Mouse (Mus musculus) bone marrow, adult 2 months (tissue): ENCODE measurements around the gene Pigu. TPM values are rescaled to one million over a fixed set of nuclear protein-coding genes. Genes with fewer than 3 reads are reported as not detected.

ENCODE experiments used
- H3K27ac ChIP-seq: fragments of 200-500 bp; 2 replicates; pipeline ENCODE4 v1.5.1; 2012; ENCODE audit warnings: low read depth, mild to moderate bottlenecking, control low read depth, inconsistent platforms, low read length; ENCODE audit not compliant: control insufficient read depth, poor library complexity, insufficient read depth
- H3K4me1 ChIP-seq: fragments of 200-500 bp; 2 replicates; pipeline ENCODE4 v1.6.1; 2011; ENCODE audit warnings: low read length; ENCODE audit not compliant: control insufficient read depth, insufficient read depth
- H3K4me3 ChIP-seq: fragments of 200-500 bp; replicated peaks from 2 replicates; pipeline ENCODE3; 2011; ENCODE audit warnings: mild to moderate bottlenecking, low read depth, low read length, control low read depth; ENCODE audit not compliant: control insufficient read depth
- CTCF ChIP-seq: fragments of 200-500 bp; IDR thresholded peaks from 2 replicates; pipeline ENCODE4 v1.5.1; 2011; ENCODE audit warnings: low read length, control low read depth; ENCODE audit not compliant: control insufficient read depth, insufficient read depth
- POLR2A ChIP-seq: fragments of 200-500 bp; IDR thresholded peaks from 2 replicates; pipeline ENCODE4 v1.6.1; 2011; ENCODE audit warnings: low read depth, mild to moderate bottlenecking, control low read depth, low read length, borderline replicate concordance; ENCODE audit not compliant: control insufficient read depth
- WGBS: fragments of 180-500 bp; shearing (Covaris S2); methylation state at CpG from one replicate; pipeline ENCODE4 v1.1.7; 2018; 5-methylcytosine and 5-hydroxymethylcytosine counted together
- polyA plus RNA-seq: library from polyadenylated mRNA; stranded (reverse); fragments of >200 nt; gene quantifications from 2 replicates; pipeline ENCODE4 v1.2.4, GENCODE M21; 2011; ENCODE audit warnings: low replicate concordance; ENCODE audit not compliant: missing spikeins, insufficient read depth, insufficient read length

Pigu gene
- polyA plus RNA-seq, 1 experiment: 14.6 TPM

- 0 out of 2 replicates have a peak overlapping the region, but pooled peaks have one; percentile 16 for H3K27ac ChIP-seq
- no peak overlapping the region for H3K4me3 ChIP-seq
- TF ChIP-seq CTCF: no peak
- peaks cover 2% of the 10 kb centered on the region; the same call in 1 of the 2 replicates for H3K4me1 ChIP-seq
- 76% methylated on average over 6 of the region's 6 CpGs for WGBS
Measured at GRCm38 (mm10) chr2:155295453-155295852, 61.8 kb downstream of the Pigu start.

GRCm38 (mm10) chr2:155293946-155294345 is 63.3 kb downstream of the Pigu start:
- Histone ChIP-seq H3K4me3 (no peak overlapping the region), H3K27ac (no peak overlapping the region), H3K4me1 (peaks cover 2% of the 10 kb centered on the region; the same call in 1 of the 2 replicates)
- TF ChIP-seq POLR2A (no peak), CTCF (no peak)
- 82% methylated on average over 4 of the region's 4 CpGs for WGBS

- 79% methylated on average over 2 of the region's 2 CpGs for WGBS
- no peak for TF ChIP-seq POLR2A
- TF ChIP-seq CTCF: no peak
- Histone ChIP-seq H3K27ac (no peak overlapping the region), H3K4me3 (no peak overlapping the region), H3K4me1 (peaks cover 2% of the 10 kb centered on the region; the same call in 1 of the 2 replicates)
Measured at GRCm38 (mm10) chr2:155293382-155293781, 63.8 kb downstream of the Pigu start.

GRCm38 (mm10) chr2:155290066-155290465 is 67.2 kb downstream of the Pigu start:
- Histone ChIP-seq H3K4me3 (no peak overlapping the region), H3K4me1 (no peaks in the 10 kb centered on the region; the same call in 1 of the 2 replicates), H3K27ac (no peak overlapping the region)
- TF ChIP-seq CTCF (no peak), POLR2A (no peak)
- 88% methylated on average over 8 of the region's 8 CpGs for WGBS

- no peaks in the 10 kb centered on the region; the same call in 1 of the 2 replicates for H3K4me1 ChIP-seq
- 84% methylated on average over 4 of the region's 4 CpGs for WGBS
- no peak for TF ChIP-seq POLR2A
- TF ChIP-seq CTCF: no peak
- no peak overlapping the region for H3K27ac ChIP-seq
- H3K4me3 ChIP-seq: no peak overlapping the region
Measured at GRCm38 (mm10) chr2:155287456-155288250, 69.6 kb downstream of the Pigu start.

- Histone ChIP-seq H3K4me3 (no peak overlapping the region), H3K4me1 (no peaks in the 10 kb centered on the region; the same call in 1 of the 2 replicates), H3K27ac (no peak overlapping the region)
- 63% methylated on average over 6 of the region's 6 CpGs for WGBS
- TF ChIP-seq CTCF: no peak
- TF ChIP-seq POLR2A: no peak
Measured at GRCm38 (mm10) chr2:155285744-155286143, 71.5 kb downstream of the Pigu start.

GRCm38 (mm10) chr2:155284647-155285046 is 72.6 kb downstream of the Pigu start:
- Histone ChIP-seq H3K4me3 (no peak overlapping the region), H3K4me1 (no peaks in the 10 kb centered on the region; the same call in 1 of the 2 replicates), H3K27ac (no peak overlapping the region)
- WGBS: 82% methylated on average over 7 of the region's 7 CpGs
- TF ChIP-seq POLR2A (no peak), CTCF (no peak)

GRCm38 (mm10) chr2:155283793-155284192 is 73.4 kb downstream of the Pigu start:
- no peak overlapping the region for H3K27ac ChIP-seq
- WGBS: 86% methylated on average over 4 of the region's 4 CpGs
- no peaks in the 10 kb centered on the region; the same call in 1 of the 2 replicates for H3K4me1 ChIP-seq
- TF ChIP-seq CTCF (no peak), POLR2A (no peak)
- no peak overlapping the region for H3K4me3 ChIP-seq

GRCm38 (mm10) chr2:155280116-155280515 is 77.1 kb downstream of the Pigu start:
- 81% methylated on average over 2 of the region's 2 CpGs for WGBS
- Histone ChIP-seq H3K4me3 (no peak overlapping the region), H3K27ac (no peak overlapping the region), H3K4me1 (no peaks in the 10 kb centered on the region)
- no peak for TF ChIP-seq CTCF
- TF ChIP-seq POLR2A: no peak
